Mouse (Mus musculus) mouse trophoblast stem cell (cell line): ENCODE results near the gene Kif16b.

ENCODE experiments used
- in situ Hi-C, 2 experiments: fragments of 300-500 bp; cut with MseI, MboI; formaldehyde crosslinking; loops; 2 replicates in 1 of 2; 3 replicates in 1 of 2; pipeline ENCODE4 v1.15.1; 2025

The Kif16b gene

DNA sequence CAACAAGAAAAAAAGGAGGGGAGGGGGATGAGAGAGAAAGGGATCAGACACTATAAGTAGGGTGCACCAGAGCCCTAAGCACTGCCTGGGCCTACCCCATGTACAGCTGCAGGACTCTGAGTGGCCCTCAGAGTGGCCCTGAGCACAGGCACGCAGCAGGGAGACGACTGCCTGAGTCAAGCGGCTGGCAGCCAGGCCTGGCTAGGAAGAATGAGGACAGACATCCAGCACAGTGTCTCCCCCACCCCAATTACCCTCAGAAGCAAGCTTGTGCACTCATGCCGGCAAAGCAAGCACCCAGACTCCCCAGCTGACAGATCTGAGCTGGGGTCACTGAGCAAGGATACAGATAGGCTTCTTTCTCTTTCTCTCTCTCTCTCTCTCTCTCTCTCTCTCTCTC, 25.4 kb downstream of the Kif16b start:
- in situ Hi-C loops, result no loop called here

DNA sequence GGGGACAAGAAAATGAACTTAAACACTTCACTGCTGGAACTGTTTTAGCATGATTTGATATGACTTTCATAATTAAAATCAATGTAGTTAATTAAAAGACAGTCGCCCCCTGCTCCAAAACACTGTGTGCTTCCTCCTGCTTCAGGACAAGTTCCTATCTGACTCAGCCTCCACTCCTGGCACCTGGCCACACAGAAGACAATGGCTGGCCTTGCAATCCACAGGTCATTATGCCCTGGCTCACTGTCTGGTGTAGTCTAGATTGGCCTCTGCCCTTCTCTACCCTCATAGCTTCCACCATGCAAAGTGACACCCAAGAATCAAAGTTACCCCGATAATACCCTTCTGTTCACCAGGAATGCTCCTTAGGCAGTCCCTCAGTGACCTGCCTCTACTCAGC, 26.8 kb downstream of the Kif16b start:
- in situ Hi-C loops, result no loop called here

DNA sequence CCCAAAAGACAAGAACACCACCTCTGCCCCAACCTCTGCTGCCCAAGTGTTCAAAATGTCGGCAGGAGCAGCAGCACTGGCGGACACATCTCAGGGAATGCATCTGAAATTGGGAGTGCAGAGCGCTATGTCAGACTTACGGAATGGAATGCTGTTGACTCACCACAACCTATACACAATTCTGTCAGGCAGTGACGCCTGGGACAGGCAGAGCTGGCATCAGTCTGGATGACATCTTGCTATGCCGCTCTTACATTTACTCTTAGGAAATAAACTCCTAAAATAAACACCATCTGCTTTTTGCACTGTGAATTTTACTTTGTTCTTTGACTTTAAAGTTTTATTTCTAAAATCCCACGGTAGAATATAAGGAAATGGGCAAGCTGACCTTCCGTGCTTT, 31.3 kb downstream of the Kif16b start:
- in situ Hi-C loops, result no loop called here

DNA sequence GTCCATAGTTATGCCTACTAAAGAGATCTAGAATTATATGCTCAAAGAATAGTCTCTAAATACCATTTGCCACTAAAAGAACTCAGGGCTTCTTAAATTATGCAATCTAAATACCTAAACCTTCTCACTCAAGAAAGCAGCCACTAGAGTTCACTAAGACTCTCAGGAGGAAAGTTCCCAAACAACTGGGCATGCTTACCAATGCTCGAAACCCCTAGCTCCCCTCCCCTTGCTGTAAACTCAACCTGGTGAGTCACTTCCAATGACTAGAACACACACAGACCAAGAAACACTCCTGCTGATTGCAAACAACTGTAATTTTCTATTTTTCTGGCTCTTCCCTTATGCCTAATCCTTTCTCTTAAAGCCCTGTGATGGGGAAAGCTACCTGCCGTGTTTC, 33.9 kb downstream of the Kif16b start:
- in situ Hi-C loops, result no loop called here

DNA sequence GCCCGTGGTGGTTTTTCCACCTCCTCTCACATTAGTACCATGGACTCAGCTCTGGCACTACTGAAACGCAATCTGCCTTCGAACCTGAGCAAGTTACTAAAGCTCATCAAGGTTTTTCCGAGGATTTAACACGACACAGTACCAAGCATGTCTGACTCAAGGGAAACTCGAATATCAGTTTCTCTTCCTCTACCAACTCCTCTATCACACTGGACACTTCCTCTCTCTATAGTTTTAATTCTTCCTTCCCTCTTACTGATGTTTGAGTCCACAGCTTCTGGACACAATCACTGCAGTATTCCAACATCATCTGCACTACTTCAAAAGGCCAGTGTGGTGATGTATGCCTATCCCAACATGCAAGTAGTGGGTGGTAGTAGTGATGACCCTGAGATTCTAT, 40.3 kb downstream of the Kif16b start:
- in situ Hi-C loops, result no loop called here

DNA sequence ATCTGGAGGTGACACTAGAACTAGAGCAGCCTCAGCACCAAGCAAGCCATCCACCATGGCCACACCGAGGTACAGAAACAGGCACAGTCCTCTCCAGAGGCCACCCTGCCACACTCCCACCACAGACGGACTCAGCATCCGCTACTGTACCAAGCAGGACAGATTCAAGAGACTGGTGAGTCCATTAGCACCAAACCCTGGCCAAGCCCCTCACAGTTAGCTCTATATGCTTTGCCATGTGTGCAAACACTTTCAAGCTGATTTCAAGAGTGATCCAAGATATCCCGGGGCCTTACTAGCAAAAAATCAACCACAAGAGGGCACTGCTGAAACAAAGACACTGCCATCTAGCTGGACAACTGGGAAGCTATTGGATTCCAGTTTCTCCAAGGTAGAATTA, 41.9 kb downstream of the Kif16b start:
- in situ Hi-C loops, result loop anchor here in 1 of 2 experiments (5.0 kb wide), 1 partner anchor 48 kb away; no protein-coding TSS in a partner anchor

DNA sequence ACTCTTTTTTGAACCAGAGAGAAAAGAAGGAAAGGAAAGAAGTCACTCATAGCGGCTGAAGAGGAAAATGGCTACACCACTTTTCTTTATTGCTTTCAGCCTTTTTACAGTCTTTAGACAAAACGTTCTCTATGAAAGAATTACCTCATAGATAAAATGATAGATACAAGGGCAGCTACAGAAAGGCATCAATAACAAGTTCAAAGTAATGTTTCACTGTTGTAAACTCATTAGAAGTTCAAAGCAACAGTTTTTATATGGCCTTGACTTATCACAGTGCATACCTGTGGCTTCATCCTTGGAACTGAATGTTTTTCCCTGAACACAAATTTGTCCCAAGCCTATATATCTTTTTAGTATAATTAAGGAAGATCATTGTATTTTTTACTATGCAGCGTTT, 62.6 kb downstream of the Kif16b start:
- in situ Hi-C loops, result no loop called here

DNA sequence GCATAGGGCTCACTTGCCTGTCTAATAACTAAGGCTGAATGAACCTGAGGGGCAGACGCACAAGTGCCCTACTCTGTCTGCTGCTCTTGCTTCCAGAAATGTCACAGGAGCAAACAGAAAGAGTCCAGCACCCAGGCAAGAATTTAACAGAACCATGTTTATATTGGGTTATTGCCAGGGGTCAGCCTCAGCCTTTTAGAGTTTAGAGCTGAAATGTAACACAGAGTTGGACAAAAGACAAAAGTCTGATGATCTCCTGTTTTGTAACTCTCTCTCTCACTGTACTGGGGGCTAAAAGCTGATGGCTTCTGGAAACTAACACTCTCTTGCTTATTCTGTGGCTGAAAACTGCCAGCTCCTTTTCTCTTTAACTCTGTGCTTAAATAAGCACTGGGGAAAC, 63.2 kb downstream of the Kif16b start:
- in situ Hi-C loops, result no loop called here

DNA sequence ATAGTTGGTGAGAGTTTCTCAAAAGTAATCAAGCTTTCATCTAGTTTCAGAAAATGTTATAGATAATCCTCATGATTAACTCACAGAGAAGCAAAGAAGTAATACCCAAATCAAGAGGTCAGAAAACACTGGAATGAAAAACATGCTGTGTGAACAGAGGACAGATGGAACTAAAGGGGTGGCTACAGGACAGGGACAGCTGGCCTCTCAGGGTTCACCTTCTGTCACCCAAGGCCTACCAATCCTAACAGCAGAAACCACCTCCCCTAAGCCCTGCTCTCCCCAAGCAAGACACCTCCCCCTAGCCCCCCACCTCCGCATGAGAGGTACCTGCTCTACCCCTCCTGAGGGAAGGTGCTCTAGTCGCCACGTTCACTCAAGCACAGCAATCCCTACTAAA, 66.6 kb downstream of the Kif16b start:
- in situ Hi-C loops, result no loop called here

DNA sequence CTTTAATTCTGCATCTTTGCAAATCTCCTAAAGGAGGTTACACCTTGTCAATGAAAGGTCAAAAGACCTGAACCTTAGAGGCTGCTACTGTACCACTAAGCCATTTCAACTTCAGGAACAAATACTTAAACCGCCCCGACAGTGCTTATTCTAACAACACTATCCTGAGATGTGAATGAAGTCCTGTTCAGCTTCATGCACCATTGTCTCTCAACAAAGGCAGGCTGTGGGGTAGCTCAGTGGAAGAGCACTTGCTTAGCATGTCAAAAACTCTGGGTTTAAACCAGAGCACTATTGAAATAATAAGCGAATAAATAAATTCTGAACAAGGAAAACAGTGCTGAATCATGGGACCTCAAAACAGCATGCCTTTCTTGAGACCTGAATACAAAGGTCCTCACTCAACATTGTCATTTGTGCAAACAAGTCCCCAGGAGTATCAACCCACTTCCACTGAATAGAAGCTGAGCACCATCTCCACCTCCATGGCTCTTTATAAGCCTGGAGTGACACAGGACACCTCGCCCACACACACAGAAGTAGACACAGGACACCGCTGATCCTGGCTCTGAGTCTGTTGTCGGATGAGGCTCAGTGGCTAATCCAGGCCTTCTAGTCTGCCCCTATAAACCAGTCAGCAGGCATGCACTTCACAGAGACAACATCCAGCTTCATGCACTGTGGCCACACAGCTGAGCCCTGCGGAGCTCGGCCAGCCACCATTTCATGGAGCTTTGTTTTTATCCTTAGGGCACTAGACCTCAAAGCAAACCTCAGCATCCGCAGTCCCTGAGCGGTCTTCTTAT, 68.5 kb downstream of the Kif16b start:
- in situ Hi-C loops, result no loop called here

DNA sequence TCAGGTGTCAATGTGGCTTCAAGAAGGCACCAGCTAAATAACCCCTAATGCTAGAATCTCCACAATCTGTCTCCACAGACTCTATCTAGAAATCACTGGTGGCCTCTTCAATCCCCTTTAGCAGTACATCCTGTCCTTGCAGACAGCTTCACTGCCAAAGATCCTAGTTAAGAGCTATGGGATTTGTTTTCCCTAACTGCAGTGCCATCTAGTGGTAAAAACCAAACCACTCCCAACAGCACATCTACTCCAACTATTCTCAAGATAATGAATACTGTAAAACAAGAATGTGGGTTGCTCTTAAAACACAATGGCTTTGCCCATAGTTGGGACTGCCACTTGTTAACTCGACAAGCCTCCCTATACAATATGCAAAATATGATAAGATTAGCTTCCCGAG, 88.3 kb downstream of the Kif16b start:
- in situ Hi-C loops, result no loop called here

DNA sequence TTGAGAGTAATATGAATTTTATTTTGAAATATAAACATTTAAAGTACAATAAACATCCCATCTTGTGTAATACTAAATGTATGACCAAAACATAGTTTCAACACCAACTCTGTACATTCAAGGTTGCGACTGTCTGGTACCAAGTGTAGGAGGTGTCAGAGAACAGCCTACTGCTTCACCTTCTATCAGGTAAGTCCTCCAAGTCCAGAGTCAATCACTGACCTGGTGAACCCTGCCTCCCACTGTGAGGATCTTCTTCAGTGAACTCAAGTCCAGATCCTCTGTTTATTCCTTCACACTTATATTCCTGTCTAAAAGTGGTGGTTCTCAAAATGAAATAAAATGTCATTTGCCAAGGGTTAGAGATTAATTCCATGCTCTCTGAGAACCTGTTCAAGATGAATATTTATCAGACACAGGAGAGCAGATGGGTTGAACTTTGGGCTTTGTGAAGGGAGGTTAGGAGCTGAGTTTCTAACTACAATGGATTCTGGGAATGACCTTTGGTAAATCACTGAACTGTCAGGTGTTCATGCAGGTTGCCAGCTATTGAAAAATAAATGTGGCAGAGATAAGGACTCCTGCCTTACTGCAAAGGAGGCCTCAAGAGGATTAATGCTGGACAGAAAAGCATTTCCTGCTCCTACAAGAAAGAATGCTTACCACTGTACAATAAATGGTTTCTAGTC, 97.4 kb downstream of the Kif16b start:
- in situ Hi-C loops, result no loop called here

DNA sequence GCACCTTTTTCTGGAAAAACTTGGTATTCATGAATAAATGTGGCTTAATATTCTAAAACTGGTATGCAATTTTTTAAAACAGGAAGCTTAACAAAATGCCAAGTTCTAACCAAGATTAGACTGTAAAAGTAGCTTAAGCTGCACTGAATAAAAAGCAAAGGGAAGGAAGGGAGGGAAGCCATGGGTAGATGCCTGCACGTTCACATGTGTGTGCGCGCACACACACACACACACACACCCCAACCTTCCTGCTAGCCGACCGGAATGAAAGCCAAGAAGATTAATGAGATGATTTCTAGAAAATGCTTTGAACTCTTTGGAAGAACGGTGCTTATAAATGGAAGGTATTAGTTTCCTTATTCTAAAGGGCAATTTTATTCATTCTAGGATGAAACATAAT, 104.0 kb downstream of the Kif16b start:
- in situ Hi-C loops, result no loop called here

DNA sequence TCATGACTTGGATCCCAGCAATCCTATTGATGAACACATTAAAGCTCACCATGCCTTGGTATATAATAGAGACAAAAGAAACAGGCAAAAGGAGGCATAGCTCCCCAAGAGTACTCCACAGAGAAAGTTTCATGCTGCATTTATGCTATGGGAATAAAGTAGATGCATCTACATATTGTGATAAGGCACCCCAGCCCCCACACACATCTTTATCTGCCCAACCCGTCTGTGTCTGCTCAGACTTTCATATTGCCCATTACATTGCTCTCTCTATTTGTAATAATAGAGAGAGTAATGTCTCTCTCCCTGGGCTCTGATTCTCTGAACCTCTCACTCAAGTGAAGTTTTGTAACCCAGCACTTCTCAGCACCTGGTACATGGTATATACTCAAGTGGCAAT, 126.0 kb downstream of the Kif16b start:
- in situ Hi-C loops, result no loop called here

DNA sequence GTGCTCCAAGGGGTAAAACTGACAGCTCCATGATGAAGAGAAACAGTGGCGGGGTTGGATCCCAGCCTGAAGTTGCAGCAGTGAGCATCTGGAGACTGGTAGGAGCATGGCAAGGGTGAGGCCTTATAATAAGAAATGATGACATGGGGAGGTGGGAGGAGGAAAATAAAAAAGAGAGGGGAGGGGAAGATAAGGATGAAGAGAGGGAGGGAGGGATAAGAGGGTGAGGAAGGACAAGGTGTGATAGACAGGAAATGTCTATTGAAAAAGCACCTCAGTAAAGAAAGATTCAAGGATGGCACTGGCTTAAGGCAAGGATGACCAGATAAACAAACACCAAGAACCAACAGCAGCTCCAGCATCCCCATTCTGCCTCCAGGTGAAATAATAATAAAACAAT, 126.6 kb downstream of the Kif16b start:
- in situ Hi-C loops, result no loop called here

DNA sequence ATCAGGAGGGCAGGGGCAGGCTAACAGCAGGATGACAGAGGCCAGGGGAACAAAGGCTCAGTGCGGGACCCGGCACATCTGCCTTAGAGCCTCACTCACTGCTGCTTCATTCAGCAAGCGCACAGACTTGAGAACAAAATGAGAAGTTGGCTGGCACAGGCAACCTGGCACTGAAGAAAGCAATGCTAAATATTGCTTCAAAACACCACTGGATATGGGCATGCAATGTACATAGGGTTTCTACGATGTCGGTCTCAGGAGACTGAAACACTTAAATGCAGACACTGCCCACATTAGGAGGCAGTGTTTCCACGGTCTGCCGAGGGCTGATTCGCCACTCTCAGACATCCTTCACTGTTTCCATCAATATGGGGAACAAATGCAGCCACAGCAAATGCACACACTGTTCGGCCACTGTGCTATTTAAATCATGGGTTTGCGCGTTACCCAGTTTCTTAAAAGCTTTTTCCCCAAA, 131.6 kb downstream of the Kif16b start:
- in situ Hi-C loops, result no loop called here

DNA sequence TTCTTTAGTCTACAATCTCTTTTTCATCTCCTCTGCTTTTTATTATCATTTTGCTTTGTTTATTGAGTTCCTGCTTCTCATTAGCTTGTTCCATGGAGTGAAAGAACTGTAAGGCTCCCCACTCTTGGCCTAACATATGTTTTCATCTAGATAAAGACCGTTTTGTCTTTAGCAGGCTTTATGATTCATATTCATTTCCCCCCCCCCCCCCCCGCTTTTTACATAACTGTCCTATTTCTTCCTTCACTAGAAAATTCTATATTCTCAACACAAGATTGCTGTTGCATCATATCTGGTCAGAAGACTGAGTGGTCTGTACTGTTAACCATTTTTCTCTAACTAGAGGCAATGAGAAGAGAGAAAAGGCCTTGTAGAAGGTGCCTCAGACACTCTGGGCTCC, 137.1 kb downstream of the Kif16b start:
- in situ Hi-C loops, result no loop called here

DNA sequence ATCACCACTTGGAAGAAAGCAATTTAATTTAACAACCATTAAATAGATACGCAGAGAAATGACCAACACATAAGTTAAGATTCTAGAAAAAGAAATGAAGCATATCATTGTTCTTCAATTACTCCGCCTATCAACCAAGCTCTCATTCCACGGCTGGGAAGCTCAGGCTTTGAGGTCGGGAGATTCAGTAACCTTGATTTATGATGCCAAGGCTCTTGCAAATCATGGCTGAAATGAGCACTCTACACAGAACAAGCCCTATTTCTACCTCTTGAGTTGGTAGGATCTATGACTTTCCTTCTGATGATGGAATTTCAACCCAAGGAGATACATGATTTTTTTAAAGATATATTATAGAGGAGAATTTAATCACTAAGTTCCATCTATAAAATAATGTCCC, 140.5 kb downstream of the Kif16b start:
- in situ Hi-C loops, result no loop called here

DNA sequence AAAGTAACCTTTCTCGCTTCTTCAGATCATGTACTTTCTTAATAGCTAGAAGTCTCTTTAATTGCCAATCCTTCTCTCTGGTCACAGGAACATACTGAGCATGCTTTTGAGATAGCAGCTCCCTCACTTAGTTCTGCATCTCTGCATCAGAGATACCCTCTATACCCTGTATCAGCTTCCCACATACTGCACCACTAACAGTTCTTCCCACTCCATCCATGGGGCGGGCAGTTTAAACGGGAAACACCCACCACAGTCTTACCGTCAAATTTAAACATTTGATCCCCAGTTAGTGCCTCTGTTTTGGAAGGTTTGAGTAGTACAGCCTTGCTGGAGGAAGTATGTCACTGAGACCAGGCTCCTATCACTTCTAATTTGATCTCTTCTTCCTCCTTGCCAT, 142.1 kb downstream of the Kif16b start:
- in situ Hi-C loops, result no loop called here

DNA sequence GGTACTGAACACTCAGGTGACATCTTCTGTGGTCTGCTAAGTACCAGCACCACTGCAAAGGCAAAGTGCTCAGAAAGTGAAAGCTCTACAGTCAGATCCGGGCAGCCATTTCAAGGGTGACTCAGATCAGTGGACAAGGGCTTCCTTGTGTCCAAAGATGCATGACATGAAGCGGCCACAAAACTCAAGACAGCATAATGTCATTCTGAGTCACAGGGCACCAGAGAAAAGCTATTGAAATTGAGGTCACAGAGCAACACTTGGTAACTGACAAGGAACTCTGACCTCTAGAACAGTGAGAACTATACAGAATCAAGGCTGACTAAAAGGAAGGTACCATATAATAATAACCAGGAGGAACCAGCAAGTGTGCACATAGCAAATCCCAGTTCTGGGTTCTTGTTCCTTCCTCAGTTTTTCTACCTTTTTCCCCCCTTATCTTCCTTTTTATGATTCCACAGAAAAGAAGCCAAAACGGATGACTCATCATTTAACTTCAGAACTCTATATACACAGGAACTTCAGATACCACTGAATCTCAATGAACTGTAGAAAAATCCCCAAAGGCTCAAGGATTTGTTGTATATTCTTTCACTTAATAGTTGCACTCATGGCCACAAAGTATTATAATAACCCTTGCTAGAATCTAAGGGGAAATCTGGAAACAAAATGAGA, 143.1 kb downstream of the Kif16b start:
- in situ Hi-C loops, result no loop called here

DNA sequence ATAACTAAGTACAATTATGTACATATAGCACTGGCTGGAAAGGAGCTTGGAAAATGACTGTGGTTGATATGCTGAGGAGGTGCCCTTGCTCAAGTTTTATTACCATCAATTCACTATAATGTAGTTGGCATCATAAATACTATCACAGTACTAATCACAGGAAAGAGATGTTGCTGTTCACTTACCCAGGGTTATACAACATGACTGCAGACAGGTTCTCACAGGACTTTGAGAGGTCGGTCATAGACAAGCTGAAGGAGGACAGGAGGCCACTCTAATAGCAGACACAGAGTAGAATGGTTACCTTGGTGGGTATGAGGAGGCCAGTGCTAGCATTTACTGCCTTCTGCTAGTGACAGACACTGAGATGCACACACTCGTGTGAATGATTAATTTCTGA, 162.0 kb downstream of the Kif16b start:
- in situ Hi-C loops, result no loop called here

DNA sequence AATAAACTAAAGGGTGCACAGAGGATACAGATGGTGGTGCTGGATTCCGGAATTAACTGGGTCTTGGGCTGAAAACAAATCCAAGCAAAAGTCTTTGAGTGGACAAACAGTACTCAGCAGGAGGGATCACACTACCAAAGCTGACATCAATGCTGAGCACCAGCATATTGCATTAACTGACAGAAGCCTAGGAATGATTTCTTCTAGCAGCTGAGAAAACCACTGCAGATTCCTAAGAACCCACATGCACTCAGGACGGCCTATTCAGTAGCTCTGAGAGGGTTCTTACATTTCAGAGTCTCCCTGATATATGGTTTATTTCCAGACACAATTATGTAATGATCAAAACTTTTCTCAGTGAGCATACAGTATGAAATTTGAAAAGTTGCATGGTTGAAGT, 162.8 kb downstream of the Kif16b start:
- in situ Hi-C loops, result no loop called here

DNA sequence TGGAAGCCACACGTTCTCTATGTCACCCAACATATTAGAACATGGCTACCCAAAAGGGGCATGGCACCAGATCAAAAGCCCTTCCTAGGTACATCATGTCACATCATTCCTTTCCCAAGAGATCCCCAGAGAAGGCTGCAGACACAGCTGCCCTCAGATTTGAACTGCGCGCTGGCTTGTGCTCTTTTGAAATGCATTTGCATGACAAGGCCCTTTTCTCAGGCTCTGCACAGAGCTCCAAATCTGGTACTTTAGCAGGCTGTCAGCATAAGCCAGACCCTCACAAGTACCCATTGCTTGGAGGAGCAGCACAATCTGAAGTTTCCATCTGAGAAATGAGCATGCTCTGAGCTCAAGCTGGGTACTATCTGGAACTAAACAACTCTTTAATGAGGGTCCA, 165.6 kb downstream of the Kif16b start:
- in situ Hi-C loops, result no loop called here
